Mouse (Mus musculus) fibroblast of lung, adult 2 months (primary cell): ENCODE results near the gene Gm11037.
"Not testable (repeated sequence)": the region's sequence is repeated elsewhere in the genome, so short reads cannot be mapped to it uniquely, and the experiment has no call there.

Source experiments
- DNase-seq: peaks from one replicate; pipeline ENCODE4 v3.0.0-alpha.2; 2011; ENCODE audit warnings: low read depth

The Gm11037 gene

GRCm38 (mm10) chr2:131132930-131133547 is at the start of gene Gm11037:
Gene Gm11037 (plus strand): TSS chr2:131133497.
- no peak for DNase-seq

DNA sequence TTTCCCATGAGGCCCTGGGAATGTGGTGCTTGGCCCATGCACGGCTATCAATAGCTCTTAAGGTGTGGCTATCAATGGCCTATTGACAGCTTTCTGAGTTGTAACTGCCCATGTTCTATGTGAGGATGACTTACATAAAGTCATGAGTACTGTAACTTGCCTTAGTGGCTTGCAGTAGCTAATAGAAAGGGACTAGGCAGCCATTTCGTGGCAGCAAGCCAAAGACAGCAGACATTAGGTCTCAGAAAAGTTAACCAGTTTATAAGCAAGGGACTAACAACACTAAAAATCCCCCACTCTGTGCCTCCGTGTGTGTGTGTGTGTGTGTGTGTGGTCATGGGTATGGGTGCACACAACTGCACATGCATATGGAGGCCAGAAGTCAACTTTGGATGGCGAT is 49.1 kb upstream of the Gm11037 start:
- DNase-seq, result no peak

- DNase-seq, result no peak
Observed at GRCm38 (mm10) chr2:131086667-131087390, 46.5 kb upstream of the Gm11037 start, which contains the start of gene Siglec1. Gene Siglec1 (minus strand): TSS chr2:131086765.

DNA sequence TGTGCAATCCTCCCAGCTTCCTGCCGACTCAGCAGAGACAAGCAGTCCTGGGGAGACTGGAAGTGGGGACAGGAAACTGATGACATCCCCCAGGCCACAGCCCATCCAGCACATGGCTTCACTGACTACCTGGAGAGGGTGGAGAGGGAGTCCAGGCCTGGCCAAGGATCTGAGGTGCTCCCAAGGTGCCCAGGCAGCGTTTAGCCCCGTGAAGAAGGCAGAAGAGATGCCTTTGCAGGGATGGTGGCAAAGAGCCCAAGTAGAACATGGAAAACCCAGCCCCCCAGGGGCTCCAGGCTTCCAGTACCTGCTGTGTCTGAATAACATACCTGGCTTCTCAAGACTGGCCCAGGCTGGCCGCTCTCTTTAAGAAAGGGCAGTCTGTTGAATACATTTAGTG is 44.7 kb upstream of the Gm11037 start:
- DNase-seq, result no peak

GRCm38 (mm10) chr2:131089634-131090033 is 43.7 kb upstream of the Gm11037 start:
- no peak for DNase-seq

GRCm38 (mm10) chr2:131090852-131091251 is 42.4 kb upstream of the Gm11037 start:
- DNase-seq, result no peak

DNA sequence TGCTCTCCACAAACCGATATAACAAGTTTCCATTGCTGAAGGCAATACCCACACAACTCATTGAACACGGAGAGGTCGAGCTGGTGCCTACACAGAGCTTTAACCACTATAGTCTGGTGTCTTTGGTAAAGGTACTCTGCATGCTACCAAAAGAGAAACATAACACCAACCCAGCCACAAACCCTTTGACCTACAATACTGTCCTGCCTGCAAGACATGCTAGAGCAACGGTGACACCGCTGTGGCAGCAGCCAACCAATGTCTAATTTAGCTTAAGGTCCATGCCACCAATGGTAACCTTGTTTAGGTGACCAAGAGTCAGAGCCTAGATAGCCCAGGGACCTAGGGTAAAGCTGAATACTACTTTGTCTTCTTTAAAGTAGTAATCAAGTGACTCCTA is 39.7 kb upstream of the Gm11037 start:
- DNase-seq, result no peak

DNA sequence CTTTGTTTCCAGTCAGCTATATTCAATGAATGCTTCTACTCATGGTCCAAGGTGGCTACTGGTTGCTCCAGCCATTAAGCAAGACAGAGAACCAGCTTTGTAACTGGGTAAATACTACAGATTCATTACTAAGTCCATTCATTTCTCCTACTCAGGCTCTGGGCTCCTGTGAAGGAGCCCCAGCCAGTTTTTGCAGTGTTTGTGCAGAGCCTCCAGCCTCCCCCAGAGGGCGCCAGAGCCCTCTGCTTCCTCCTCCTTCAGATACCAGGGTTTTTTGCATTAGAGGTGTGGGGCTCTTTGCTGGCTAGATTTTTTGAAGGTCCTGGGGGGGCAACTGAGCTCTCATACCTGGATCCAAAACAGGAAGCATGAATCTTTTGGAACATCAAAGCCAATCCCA is 38.5 kb upstream of the Gm11037 start:
- peak; percentile 37 for DNase-seq

DNA sequence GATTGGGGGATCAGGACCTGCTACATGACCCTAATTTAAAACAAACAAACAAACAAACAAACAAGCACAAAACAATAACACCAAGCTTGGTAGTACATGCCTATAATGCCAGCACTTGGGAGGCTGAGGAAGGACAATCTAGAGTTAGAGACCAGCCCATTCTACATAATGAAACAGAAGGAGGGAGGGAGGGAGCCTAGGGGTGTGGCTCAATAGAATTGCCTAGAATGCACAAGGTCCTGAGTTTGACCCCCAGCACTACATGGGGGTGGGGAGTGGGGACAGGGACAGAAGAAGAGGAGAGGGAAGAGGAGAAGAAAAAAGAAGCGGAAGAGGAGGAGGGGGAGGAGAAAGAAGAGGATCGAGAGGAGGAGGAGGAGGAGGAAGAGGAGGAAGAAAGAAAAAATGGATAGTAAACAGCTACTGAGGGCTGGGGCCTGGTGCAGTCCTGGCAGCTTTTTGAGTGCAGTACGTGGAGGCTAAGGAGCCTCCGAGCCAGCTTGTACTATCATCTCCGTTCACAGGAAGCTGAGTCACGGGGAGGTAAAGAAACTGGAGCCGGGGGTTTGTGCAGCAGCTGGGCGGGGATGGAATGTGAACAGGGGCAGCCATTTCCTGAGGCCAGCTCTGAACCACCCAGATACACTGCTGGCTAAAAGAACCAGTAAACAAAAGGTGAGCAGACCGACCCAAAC is 37.0 kb upstream of the Gm11037 start:
- DNase-seq, result peak; percentile 40

DNA sequence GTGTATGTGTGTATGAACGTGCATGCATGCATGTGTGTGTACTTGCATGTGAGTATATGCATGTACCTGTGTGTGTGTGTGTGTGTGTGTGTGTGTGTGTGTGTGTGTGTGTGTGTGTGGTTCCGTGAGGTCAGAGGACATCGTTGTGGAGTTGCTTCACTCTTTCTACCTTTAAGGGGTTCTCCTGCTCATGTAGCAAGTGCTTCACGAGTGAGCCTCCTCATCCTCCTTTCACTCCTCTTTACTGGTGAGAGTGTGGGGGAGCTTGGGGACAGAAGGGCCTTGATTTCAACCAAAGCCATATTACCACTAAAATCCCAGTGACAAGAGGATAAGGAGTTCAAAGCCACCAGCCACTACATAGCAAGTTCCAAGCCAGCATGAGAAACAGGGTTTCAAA is 36.2 kb upstream of the Gm11037 start:
- DNase-seq, result no peak

DNA sequence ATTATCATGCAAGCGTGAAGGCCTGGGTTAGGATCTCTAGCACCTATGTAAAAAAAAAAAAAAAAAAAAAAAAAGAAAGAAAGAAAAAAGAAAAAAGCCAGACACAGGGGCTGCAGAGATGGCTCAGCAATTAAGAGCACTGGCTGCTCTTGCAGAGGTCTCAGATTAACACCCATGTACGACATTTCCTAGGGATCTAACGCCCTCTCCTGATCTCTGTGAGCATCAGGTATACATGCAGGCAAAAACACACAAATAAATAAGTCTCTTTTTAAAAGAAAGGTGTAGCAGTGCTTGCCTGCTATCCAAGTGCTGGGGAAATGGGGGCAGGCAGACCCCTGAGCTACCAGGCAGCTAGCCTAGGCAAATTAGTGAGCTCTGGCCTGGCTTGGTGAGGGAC is 31.8 kb upstream of the Gm11037 start:
- no peak for DNase-seq

GRCm38 (mm10) chr2:131104021-131104420 is 29.3 kb upstream of the Gm11037 start:
- no peak for DNase-seq

GRCm38 (mm10) chr2:131105061-131105460 is 28.2 kb upstream of the Gm11037 start:
- DNase-seq, result not testable (repeated sequence)

GRCm38 (mm10) chr2:131105989-131106388 is 27.3 kb upstream of the Gm11037 start:
- DNase-seq, result no peak

DNA sequence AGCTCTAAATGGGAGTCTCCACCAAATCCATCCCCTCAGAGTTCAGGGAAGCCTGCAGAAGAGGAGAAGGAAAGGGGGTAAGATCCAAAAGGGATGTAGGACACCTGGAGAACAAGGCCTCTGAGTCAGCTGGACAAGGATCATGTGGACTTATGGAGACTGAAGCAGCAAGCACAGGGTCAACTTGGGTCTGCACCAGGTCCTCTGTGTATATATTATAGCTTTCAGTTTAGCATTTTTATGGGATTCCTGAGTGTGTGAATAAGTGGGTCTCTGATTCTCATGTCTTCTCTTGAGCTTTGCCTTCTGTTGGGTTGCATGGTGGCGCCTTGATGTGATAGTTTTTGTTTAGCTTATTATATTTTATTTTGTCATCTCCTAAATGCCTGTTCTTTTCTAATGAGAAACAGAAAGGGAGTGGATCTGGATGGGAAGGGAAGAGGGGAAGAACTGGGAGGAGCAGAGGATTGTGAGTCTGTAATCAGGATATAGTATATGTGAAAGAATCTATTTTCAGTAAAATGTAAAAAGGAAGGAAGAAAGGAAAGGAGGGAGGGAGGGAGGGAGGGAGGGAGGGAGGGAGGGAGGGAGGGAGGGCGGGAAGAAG is 14.2 kb upstream of the Gm11037 start:
- DNase-seq, result no peak

DNA sequence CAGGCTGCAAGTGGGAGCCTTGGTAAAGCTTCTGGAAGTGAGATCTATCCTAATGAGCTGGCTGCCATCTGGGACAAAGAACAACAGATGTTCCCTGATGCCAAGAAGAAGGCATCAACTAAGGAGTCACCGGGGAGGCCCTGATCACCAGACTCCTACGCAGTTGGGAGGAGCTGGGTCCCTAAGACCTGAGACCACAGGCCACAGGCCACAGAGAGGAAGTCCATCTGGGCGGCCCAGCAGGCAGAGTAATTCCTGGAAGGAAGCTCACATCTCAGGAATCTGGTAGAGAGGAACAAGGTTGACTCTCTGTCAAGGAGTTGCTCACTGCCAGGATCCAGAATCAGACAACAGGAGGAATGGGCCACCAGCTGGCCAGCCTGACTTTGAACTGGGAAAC is 9.1 kb upstream of the Gm11037 start:
- no peak for DNase-seq

DNA sequence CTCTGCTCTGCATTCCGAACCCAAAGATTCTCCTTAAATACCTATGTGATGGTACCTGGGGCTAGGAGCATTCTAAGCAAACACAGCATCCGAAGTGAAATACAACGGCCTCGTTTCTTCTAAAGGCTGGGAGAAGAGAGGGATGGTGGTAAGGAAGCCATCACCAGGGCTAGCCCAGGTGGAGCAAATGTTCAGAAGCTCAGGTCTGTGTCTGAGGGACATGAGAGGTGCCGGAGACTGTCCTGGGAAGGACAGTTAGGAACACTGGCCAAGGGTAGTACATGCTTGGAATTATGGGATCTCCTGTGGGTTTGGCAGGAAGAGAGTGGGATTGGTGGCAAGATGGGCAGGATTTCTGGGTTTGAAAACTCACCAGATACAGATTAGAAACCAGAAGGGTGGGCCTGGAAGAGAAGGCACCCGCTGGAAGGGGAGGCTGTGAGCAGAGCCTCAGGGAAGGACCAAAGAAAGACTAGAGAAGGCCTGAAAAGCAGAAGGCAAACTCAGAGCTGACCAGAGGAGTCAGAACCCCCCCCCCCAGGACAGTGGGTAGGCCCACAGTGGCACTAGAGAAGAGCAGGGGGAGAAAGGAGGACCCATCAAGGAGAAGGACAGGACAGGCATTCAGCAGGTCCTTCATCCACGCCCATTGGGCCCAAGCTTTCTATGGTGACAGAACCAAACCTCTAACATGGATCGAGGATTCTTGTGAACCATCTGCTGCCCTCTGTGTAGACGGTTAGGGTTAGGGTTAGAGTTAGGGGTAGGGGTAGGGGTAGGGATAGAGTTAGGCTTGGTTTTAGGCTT is 7.9 kb upstream of the Gm11037 start:
- DNase-seq, result no peak

- no peak for DNase-seq
Observed at GRCm38 (mm10) chr2:131125964-131126815, 7.1 kb upstream of the Gm11037 start.

- DNase-seq, result no peak
Observed at GRCm38 (mm10) chr2:131127161-131127730, 6.1 kb upstream of the Gm11037 start, which contains the start of gene Hspa12b. Gene Hspa12b (plus strand): TSS chr2:131127280.

GRCm38 (mm10) chr2:131128211-131128610 is 5.1 kb upstream of the Gm11037 start:
- DNase-seq, result no peak
